Mouse (Mus musculus) heart, postnatal 4 days (tissue): ENCODE data around the gene Syngap1. TPM values are rescaled to one million over a fixed set of nuclear protein-coding genes. Genes with fewer than 3 reads are reported as not detected.
A peak's percentile ranks its signal among the peaks of the same experiment; 100 is the strongest.

Experiments
- DNase-seq: peaks from one replicate; pipeline ENCODE4 v3.0.0; 2021
- total RNA-seq, 2 experiments: library from RNA; stranded (reverse); gene quantifications; 2 replicates each; pipeline ENCODE4 v1.2.3; 2021

Syngap1 gene
- total RNA-seq, 2 experiments from 2014 or later: 12.6 to 13.4 TPM

- DNase-seq: no peak
Measured at GRCm38 (mm10) chr17:26936921-26937695, 3.9 kb upstream of the Syngap1 start.

DNA sequence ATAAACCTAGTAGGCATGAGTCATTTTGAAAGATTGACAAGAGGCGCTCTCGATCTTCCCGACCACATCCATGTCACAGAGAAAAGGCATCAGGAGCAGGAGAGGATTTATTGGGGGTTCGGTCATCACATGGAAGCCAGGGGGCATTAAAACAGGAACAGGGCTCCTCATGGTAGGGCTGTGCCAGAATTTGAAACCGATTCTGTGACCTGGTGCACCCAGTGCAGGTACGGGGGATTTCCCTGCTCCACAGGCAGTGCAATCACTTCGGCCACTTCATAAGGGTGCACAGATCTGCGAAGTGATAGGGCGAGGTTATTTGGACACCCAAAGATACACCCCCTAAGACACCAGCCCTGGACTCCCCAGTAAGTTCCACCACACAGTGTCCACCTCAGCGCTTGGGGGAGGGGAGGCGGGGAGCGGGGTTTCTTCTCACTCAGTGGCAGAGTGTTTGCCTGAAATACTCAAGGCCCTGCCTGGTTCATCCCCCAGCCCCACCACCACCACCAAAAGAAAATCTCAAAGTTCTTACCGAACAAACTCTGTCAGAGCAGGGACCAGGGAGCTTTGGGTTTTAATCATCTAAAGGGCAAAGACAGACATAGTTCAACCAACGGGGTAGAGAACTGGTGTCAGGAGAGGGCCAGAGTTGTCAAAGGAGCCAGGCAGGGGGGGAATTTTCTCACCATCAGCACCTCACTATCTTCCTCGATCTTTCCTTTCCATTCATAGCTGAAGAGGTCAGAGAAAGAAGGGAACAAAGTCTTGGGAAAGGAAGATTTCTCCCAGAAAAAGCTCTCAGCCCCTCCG is 3.0 kb upstream of the Syngap1 start:
- no peak for DNase-seq

- DNase-seq: peak; percentile 39
Measured at GRCm38 (mm10) chr17:26938731-26939130, 2.3 kb upstream of the Syngap1 start.

GRCm38 (mm10) chr17:26939178-26939972 is 1.7 kb upstream of the Syngap1 start, which contains the start of gene Cuta:
Gene Cuta (minus strand): TSS chr17:26939569.
- peak; percentile 99 for DNase-seq

- no peak for DNase-seq
Measured at GRCm38 (mm10) chr17:26939973-26940300, 1.1 kb upstream of the Syngap1 start.

GRCm38 (mm10) chr17:26941841-26942570 is 953 bp downstream of the Syngap1 start:
- DNase-seq: no peak

DNA sequence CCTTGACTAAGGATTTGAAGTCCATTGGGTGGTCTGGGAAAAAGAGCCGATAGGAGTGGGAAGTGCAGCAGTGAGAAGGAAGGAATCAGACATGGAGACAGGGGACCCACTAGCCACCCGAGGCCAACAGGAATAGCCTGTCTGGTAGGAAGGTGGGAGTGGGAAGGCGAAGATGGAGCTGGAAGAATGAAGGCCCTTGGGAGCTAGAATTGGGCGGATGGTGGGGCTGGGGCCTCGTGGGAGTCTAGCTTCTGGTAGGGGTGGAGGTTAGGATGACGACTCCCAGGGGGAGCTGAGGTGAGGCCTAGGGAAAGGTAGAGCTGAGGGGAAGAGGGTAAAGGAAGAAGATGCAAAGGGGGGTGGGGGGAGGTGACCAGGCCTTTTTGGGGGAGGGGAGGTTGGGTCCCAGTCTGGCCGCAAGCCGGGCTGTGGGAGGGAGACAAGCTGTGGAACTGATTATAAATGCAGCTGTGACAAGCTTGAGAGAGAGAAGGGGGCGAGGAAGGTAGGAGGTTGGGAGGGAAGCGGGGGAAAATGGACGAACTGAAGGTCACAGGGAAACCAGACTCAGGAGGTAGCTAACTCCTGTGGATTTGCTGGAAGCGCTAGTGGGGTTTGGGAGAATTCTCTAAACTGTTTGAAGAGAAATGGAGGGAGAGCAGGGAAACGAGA is 4.9 kb downstream of the Syngap1 start:
- DNase-seq: no peak

GRCm38 (mm10) chr17:26946567-26946966 is 5.5 kb downstream of the Syngap1 start:
- peak; percentile 84 for DNase-seq

- DNase-seq: no peak
Measured at GRCm38 (mm10) chr17:26947231-26948100, 6.4 kb downstream of the Syngap1 start.

DNA sequence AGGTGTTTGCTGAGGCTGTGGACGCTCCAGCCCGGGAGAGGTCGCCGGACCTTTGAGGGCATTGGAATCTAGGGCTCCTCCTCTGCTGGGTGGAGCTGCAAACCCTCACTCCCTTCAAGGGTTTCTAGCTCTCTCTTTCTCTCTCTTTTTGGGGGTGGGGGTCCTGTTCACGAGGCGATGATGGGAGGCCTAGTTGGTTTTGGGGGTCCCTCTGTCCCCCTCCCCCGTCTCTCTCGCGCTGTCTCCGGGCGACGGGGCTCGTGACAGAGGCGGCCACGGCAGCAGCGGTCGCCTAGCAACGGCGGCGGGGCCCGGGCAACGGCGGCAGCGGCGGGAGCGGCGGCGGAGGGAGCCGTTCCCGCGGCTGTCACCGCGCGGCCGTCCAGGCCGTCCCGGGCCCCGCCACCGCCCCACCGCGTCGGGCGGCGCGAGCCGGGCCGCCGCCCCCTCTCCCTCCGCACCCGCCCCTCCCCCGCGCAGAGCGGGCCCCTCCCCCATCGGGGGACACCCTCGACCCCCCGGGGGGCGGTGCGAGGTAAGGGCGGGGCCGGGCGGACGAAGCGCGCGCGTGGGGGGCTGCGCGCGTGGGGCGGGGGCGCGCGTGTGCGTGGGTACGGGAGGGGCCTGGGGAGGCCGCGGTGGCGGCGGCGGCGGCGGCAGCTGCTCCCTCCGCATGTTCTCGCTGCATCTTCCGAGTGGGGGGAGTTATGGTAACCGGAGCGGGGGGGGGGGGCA is 7.4 kb downstream of the Syngap1 start:
- DNase-seq: peak; percentile 64

GRCm38 (mm10) chr17:26949051-26949577 is 8.1 kb downstream of the Syngap1 start:
- no peak for DNase-seq

- DNase-seq: no peak
Measured at GRCm38 (mm10) chr17:26949866-26950265, 8.8 kb downstream of the Syngap1 start.

GRCm38 (mm10) chr17:26950560-26951288 is 9.7 kb downstream of the Syngap1 start:
- DNase-seq: no peak

GRCm38 (mm10) chr17:26951406-26951805 is 10.4 kb downstream of the Syngap1 start:
- DNase-seq: peak; percentile 87

DNA sequence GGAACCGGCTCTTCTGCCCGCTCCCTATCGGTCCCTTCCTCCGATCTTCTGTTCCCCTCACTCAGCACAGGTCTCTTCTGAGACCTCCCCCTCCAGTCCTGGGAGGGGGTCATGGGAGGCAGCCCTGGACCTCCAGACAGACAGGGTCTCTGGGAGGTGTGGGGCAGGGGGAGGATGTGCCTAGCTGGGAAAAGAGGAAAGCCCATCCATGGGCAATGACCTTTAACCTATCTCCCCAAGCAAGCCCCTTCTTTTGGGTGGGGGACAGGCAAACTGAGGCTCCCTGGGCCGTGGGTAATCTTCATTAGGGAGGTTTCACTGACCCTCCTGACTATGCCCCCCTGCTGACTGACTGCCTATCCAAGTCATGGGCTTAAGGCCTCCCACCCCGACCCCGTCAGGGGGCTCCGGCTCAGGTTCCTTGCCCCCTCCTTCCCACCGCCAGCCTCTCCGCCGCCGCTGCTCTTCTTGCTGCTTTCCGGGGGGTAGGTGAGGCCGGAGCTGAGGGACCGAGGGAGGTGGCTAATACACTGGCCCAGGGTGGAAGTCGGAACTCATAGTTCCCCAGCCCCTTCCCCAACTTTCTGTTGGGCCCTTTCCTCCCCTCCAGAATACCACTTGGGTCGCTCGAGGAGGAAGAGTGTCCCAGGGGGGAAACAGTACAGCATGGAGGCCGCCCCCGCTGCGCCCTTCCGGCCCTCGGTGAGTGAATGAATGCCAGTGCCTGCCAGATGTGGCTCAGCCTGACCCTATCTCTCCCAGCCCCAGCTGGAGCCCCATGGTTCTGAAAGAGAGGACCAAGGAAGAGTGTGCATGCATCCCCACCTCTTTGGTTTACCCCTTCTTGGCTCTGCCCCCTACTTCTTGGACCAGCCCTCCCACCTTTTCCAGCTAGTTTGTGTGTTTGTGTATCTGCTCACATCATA is 11.2 kb downstream of the Syngap1 start:
- no peak for DNase-seq

DNA sequence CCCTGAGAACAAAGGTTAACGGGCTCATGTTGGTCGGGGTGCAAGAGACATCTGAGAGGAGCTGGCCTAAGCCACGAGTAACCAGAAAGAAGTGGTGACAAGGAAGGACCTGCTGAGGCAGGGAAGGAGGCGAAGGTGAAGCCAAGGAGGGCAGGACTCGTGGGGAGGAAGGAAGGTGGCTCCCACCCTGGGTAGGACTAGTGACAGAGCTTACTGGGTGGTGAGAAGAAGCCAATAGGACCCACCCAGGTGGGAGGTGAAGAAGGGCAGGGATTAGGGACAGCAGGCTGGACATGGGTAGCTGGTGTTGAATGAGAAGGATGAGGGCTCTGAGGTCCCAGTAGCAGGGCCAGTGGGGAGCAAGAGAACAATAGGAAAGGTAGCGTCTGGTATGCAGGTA is 12.1 kb downstream of the Syngap1 start:
- no peak for DNase-seq

DNA sequence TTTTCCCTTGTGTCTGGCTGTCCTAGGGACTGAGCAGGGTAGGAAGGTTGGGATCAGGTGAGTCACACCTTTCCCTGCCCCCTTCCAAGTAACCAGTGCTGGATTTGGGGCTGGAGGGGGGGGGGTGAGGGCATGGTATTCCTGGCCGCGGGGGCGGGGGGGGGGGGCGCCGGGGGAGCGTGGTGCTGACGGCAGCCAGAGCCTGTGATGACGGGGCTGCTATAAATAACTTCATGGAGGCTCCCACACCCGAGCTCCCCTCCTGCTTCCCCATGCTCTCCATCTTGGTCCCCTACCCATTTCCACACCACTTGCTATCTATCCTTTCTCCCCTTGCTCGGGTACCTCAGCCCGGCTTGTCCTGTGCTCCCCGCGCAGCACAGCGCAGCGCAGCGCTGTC is 12.7 kb downstream of the Syngap1 start:
- DNase-seq: peak; percentile 42

DNA sequence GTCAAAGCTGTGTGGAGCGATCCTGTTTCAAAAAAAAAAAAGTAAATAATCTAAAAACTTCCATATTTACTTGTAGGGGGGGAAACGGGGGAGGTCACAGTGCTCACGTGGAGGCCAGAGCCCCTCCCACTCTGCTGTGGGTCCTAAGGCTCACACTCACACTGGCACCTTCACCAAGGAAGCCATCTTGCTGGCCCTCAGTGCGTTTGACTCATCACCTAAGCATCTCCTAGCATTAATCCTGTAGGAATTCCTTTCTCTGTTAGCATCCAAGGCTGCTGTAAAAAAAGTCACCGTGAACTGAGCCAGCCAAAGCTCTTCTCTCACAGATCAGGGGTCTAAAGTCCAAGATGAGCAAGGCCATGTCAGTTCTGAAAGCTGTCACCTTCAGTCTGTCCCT is 15.3 kb downstream of the Syngap1 start:
- DNase-seq: no peak
